Mouse (Mus musculus) liver, adult 2 months (tissue): Measurements from ENCODE around the gene Abcd4. TPM values are rescaled to one million over a fixed set of nuclear protein-coding genes. Genes with fewer than 3 reads are reported as not detected.

Source experiments
- DNase-seq: peaks from one replicate; pipeline ENCODE4 v3.0.0-alpha.2; 2011; ENCODE audit warnings: low read depth, low spot score; ENCODE audit errors: extremely low read depth
- H3K27ac ChIP-seq: fragments of 200-500 bp; replicated peaks from 2 replicates; pipeline ENCODE4 v1.5.1; 2012; ENCODE audit warnings: low read depth, mild to moderate bottlenecking, control low read depth, inconsistent platforms, low read length; ENCODE audit not compliant: insufficient read depth
- H3K27me3 ChIP-seq: fragments of 200-500 bp; 2 replicates; pipeline ENCODE4 v1.6.1; 2012; ENCODE audit warnings: mild to moderate bottlenecking, moderate library complexity, low read length, inconsistent platforms; ENCODE audit not compliant: control insufficient read depth, insufficient read depth
- H3K36me3 ChIP-seq: fragments of 200-500 bp; 2 replicates; pipeline ENCODE4 v1.6.1; 2012; ENCODE audit warnings: low read length, inconsistent platforms; ENCODE audit not compliant: control insufficient read depth, insufficient read depth
- H3K4me1 ChIP-seq: fragments of 200-500 bp; 2 replicates; pipeline ENCODE4 v1.6.1; 2011; ENCODE audit warnings: low read length; ENCODE audit not compliant: control insufficient read depth, insufficient read depth
- H3K4me3 ChIP-seq: fragments of 200-500 bp; 2 replicates; pipeline ENCODE4 v1.5.1; 2011; ENCODE audit warnings: low read depth, mild to moderate bottlenecking, control low read depth, low read length, moderate library complexity; ENCODE audit not compliant: insufficient read depth
- H3K79me2 ChIP-seq: fragments of 200-500 bp; 2 replicates; pipeline ENCODE4 v1.6.1; 2012; ENCODE audit warnings: inconsistent platforms, mild to moderate bottlenecking, low read length, moderate library complexity; ENCODE audit not compliant: control insufficient read depth, insufficient read depth
- H3K9ac ChIP-seq: fragments of 200-500 bp; 2 replicates; pipeline ENCODE4 v1.6.1; 2012; ENCODE audit warnings: low read depth, mild to moderate bottlenecking, control low read depth, inconsistent platforms, low read length
- CTCF ChIP-seq: fragments of 200-500 bp; IDR thresholded peaks from 2 replicates; pipeline ENCODE4 v1.5.1; 2011; ENCODE audit warnings: low read depth, low read length, control low read depth
- POLR2A ChIP-seq: fragments of 200-500 bp; IDR thresholded peaks from 2 replicates; pipeline ENCODE4 v1.6.1; 2011; ENCODE audit warnings: low read length, control low read depth; ENCODE audit not compliant: insufficient read depth; ENCODE audit errors: extremely low read depth
- WGBS: fragments of 180-500 bp; shearing (Covaris S2); methylation state at CpG from one replicate; pipeline ENCODE4 v1.1.7; 2018; 5-methylcytosine and 5-hydroxymethylcytosine counted together
- polyA plus RNA-seq: library from polyadenylated mRNA; depleted of rRNA; stranded (reverse); fragments of >200 nt; gene quantifications from 2 replicates; pipeline ENCODE4 v1.2.3, GENCODE M21; 2012
- total RNA-seq: library from RNA; depleted of rRNA; stranded (reverse); fragments of >200 nt; gene quantifications from 2 replicates; pipeline ENCODE4 v1.2.3, GENCODE M21; 2014

Abcd4 gene
- total and polyA plus RNA-seq, 2 experiments: 6.5 to 14.2 TPM

DNA sequence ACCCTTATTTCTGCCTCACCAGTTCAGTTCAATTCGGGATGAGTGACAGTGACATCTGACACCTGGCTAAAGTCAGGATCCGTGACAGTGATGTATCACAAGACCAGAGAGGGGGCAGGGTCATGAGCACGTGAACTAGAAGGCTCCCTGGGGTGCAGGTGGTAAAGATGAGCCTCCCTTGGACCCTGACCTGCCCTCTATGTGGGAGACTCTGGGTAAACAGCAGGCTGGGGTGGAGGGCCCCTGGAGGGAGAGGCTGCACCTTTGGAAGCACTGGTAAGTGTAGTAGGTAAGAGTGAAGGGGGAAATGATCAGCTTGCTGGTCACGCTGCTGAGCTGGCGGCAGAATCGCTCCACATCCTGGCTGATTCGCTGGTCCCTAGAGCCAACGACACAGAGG, 4.7 kb downstream of the Abcd4 start:
- TF ChIP-seq CTCF: no peak
- TF ChIP-seq POLR2A: no peak
- H3K9ac ChIP-seq: no peak overlapping the region

DNA sequence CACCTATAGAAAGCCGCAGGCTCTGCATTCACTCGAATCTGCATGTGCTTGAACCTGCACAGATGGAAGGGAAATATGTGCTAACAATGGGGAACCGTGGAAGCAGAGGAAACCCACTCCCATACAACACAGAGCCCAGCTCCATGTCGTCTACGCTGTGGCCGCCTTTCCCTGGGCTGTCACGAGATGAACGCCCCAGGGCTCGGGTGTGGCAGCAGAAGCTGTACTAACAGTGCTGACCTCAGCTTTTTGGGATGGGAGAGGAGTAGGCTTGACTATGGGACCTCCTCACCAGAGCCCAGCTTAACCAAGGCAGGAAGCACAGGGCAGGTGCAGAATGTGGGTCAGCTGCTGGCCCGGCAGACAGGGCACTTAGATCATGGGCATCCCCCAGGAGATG, 5.5 kb downstream of the Abcd4 start:
- DNase-seq: no peak
- TF ChIP-seq POLR2A: no peak
- no peak for TF ChIP-seq CTCF
- WGBS: 95% methylated on average over 10 of the region's 10 CpGs

More for the DNA sequence above, 4.7 kb downstream of the Abcd4 start:
- no peak overlapping the region for H3K4me3 ChIP-seq
- 78% methylated on average over 8 of the region's 8 CpGs for WGBS
- no peaks in the 10 kb centered on the region for H3K79me2 ChIP-seq
- H3K36me3 ChIP-seq: peaks cover 2% of the 10 kb centered on the region; the same call in 1 of the 2 replicates
- DNase-seq: no peak
- H3K4me1 ChIP-seq: peaks cover 4% of the 10 kb centered on the region; the same call in 1 of the 2 replicates
- H3K27ac ChIP-seq: no peak overlapping the region
- H3K27me3 ChIP-seq: no peaks in the 10 kb centered on the region

DNA sequence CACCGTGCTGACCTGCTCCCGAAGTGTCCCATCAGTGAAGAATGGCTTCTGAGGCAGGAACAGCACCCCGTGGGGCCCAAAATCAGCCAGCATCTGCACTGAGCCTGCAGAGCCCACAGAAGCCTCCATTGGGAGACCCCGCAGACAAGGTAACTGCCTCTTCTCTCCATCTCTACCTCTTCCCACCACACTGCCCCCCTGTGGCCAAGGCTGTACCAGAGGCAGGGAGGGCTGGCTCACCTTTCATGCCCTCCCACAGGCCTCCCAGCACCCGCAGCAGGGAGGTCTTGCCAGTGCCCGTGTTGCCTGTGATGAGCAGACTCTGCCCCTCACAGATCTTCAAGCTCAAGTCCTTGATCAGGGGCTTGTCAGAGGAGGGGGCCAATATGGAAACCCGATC, 11.4 kb downstream of the Abcd4 start:
- Histone ChIP-seq H3K4me1 (peaks cover 4% of the 10 kb centered on the region; the same call in 1 of the 2 replicates), H3K4me3 (no peak overlapping the region), H3K9ac (no peak overlapping the region), H3K36me3 (peaks cover 11% of the 10 kb centered on the region), H3K27me3 (no peaks in the 10 kb centered on the region), H3K79me2 (no peaks in the 10 kb centered on the region), H3K27ac (no peak overlapping the region)
- 90% methylated on average over 7 of the region's 7 CpGs for WGBS
- TF ChIP-seq CTCF (peak; percentile 57), POLR2A (no peak)
- DNase-seq: no peak

More for the DNA sequence above, 5.5 kb downstream of the Abcd4 start:
- peaks cover 4% of the 10 kb centered on the region; the same call in 1 of the 2 replicates for H3K4me1 ChIP-seq
- H3K9ac ChIP-seq: no peak overlapping the region
- H3K4me3 ChIP-seq: no peak overlapping the region
- H3K27me3 ChIP-seq: no peaks in the 10 kb centered on the region
- H3K79me2 ChIP-seq: no peaks in the 10 kb centered on the region
- peaks cover 5% of the 10 kb centered on the region for H3K36me3 ChIP-seq
- H3K27ac ChIP-seq: no peak overlapping the region

- TF ChIP-seq POLR2A (no peak), CTCF (no peak)
- peaks cover 11% of the 10 kb centered on the region for H3K36me3 ChIP-seq
Observed at GRCm38 (mm10) chr12:84604001-84604400, 13.2 kb downstream of the Abcd4 start.

GRCm38 (mm10) chr12:84598324-84598723, 18.9 kb downstream of the Abcd4 start:
- TF ChIP-seq CTCF (no peak), POLR2A (no peak)
- Histone ChIP-seq H3K27me3 (no peaks in the 10 kb centered on the region), H3K79me2 (no peaks in the 10 kb centered on the region), H3K4me1 (no peaks in the 10 kb centered on the region), H3K4me3 (no peak overlapping the region), H3K27ac (no peak overlapping the region), H3K9ac (no peak overlapping the region), H3K36me3 (peaks cover 3% of the 10 kb centered on the region)
- DNase-seq: no peak
- WGBS: 25% methylated on average over 8 of the region's 8 CpGs

More at GRCm38 (mm10) chr12:84604001-84604400, 13.2 kb downstream of the Abcd4 start:
- Histone ChIP-seq H3K79me2 (no peaks in the 10 kb centered on the region), H3K9ac (no peak overlapping the region), H3K4me3 (no peak overlapping the region), H3K27me3 (no peaks in the 10 kb centered on the region), H3K4me1 (no peaks in the 10 kb centered on the region), H3K27ac (no peak overlapping the region)
- DNase-seq: no peak
- WGBS: 91% methylated on average over 7 of the region's 7 CpGs
